Mouse (Mus musculus): ENCODE measurements at regions not wholly inside any gene's neighbourhood (a gene's known extent, or its start where the extent isn't known, plus 50 kb on each side); places are given as distances from the start of the nearest gene placed in this dataset.

DNA sequence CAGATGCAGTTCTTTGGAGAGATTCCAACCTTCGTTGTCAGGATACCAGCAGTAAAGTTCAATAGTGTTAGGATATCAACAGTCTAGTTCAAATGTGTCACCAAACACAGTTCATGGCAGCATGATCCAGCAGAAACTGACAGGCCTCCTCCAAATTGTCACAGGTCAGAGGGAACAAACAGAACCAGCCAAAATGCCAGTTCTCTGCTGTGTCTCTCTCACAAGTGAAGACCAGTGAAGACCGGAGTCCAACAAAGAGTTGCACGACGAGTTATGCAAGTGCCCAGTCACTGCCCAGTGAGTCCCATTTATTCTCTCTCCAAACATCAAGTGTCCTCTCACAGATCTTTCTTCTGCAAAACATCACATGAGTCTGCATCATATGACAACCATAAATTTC lies 293.4 kb upstream of the Sstr1 start:
- no peak for ATAC-seq (ENCODE audit: low FRiP score)
- Histone ChIP-seq H3K36me3 (ENCODE audit: control insufficient read depth, insufficient read depth, low read length) (no peaks in the 10 kb centered on the region), H3K4me3 (ENCODE audit: low read depth, low read length) (no peak overlapping the region), H3K4me1 (ENCODE audit: control insufficient read depth, insufficient read depth, low read length) (no peaks in the 10 kb centered on the region), H3K27me3 (ENCODE audit: control insufficient read depth, insufficient read depth, low read length) (no peaks in the 10 kb centered on the region), H3K9me3 (ENCODE audit: control insufficient read depth, low read length) (no peaks in the 10 kb centered on the region), H3K27ac (ENCODE audit: low read depth, low read length) (no peak overlapping the region), H3K9ac (ENCODE audit: low read length) (no peak overlapping the region), H3K4me2 (no peak overlapping the region)
- 92% methylated on average over 4 of the region's 4 CpGs for WGBS
- DNase-seq (ENCODE audit: low spot score, missing footprints), result no peak

- H3K4me1 ChIP-seq (ENCODE audit: control insufficient read depth, insufficient read depth, low read length), result no peaks in the 10 kb centered on the region
- DNase-seq (ENCODE audit: low spot score, missing footprints) (no peak), ATAC-seq (ENCODE audit: low FRiP score) (no peak)
- no peaks in the 10 kb centered on the region for H3K27me3 ChIP-seq (ENCODE audit: control insufficient read depth, insufficient read depth, low read length)
- no peaks in the 10 kb centered on the region for H3K36me3 ChIP-seq (ENCODE audit: control insufficient read depth, insufficient read depth, low read length)
- no peak overlapping the region for H3K9ac ChIP-seq (ENCODE audit: low read length)
- H3K4me2 ChIP-seq, result no peak overlapping the region
- H3K4me3 ChIP-seq (ENCODE audit: low read depth, low read length), result no peak overlapping the region
- WGBS, result 87% methylated on average over 1 of the region's 1 CpGs
- H3K27ac ChIP-seq (ENCODE audit: low read depth, low read length), result no peak overlapping the region
- H3K9me3 ChIP-seq (ENCODE audit: control insufficient read depth, low read length), result no peaks in the 10 kb centered on the region
Observed at GRCm38 (mm10) chr12:57922031-57922430, 289.5 kb upstream of the Sstr1 start.

- Histone ChIP-seq H3K9ac (ENCODE audit: low read length) (no peak overlapping the region), H3K36me3 (ENCODE audit: control insufficient read depth, insufficient read depth, low read length) (no peaks in the 10 kb centered on the region), H3K27me3 (ENCODE audit: control insufficient read depth, insufficient read depth, low read length) (no peaks in the 10 kb centered on the region), H3K27ac (ENCODE audit: low read depth, low read length) (no peak overlapping the region), H3K9me3 (ENCODE audit: control insufficient read depth, low read length) (no peaks in the 10 kb centered on the region), H3K4me2 (no peak overlapping the region), H3K4me3 (ENCODE audit: low read depth, low read length) (no peak overlapping the region), H3K4me1 (ENCODE audit: control insufficient read depth, insufficient read depth, low read length) (no peaks in the 10 kb centered on the region)
- 80% methylated on average over 2 of the region's 2 CpGs for WGBS
- ATAC-seq (ENCODE audit: low FRiP score) (no peak), DNase-seq (ENCODE audit: low spot score, missing footprints) (no peak)
Observed at GRCm38 (mm10) chr12:57924422-57924821, 287.1 kb upstream of the Sstr1 start.

DNA sequence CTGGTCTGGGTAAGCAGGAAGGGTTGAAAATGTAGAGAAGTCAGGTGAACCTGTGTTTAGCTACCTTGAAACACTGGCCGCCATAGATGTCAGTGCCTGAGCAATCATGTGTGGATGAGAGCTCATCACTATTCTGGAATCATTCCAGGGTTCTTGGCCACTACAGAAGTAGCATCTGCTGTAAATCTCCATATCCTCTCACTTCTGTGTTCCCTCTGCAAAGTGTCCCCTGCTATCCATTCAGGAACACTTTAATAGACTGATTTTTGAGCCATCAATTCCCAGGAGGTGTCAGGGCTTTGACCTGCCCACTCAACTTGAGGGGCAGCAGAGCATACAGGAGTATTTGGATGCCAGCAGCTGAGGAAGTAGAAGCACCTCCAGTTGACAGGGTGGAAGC lies 284.7 kb upstream of the Sstr1 start:
- ATAC-seq (ENCODE audit: low FRiP score) (no peak), DNase-seq (ENCODE audit: low spot score, missing footprints) (no peak)
- no peak overlapping the region for H3K27ac ChIP-seq (ENCODE audit: low read depth, low read length)
- no peaks in the 10 kb centered on the region for H3K9me3 ChIP-seq (ENCODE audit: control insufficient read depth, low read length)
- no peak overlapping the region for H3K9ac ChIP-seq (ENCODE audit: low read length)
- no peak overlapping the region for H3K4me2 ChIP-seq
- H3K4me3 ChIP-seq (ENCODE audit: low read depth, low read length), result no peak overlapping the region
- no peaks in the 10 kb centered on the region for H3K36me3 ChIP-seq (ENCODE audit: control insufficient read depth, insufficient read depth, low read length)
- 87% methylated on average over 1 of the region's 1 CpGs for WGBS
- H3K27me3 ChIP-seq (ENCODE audit: control insufficient read depth, insufficient read depth, low read length), result no peaks in the 10 kb centered on the region
- no peaks in the 10 kb centered on the region for H3K4me1 ChIP-seq (ENCODE audit: control insufficient read depth, insufficient read depth, low read length)

GRCm38 (mm10) chr12:57928030-57928429 lies 283.5 kb upstream of the Sstr1 start:
- WGBS, result 89% methylated on average over 5 of the region's 5 CpGs
- Histone ChIP-seq H3K9me3 (ENCODE audit: control insufficient read depth, low read length) (no peaks in the 10 kb centered on the region), H3K4me1 (ENCODE audit: control insufficient read depth, insufficient read depth, low read length) (no peaks in the 10 kb centered on the region), H3K4me2 (no peak overlapping the region), H3K9ac (ENCODE audit: low read length) (no peak overlapping the region), H3K27me3 (ENCODE audit: control insufficient read depth, insufficient read depth, low read length) (no peaks in the 10 kb centered on the region), H3K36me3 (ENCODE audit: control insufficient read depth, insufficient read depth, low read length) (no peaks in the 10 kb centered on the region), H3K4me3 (ENCODE audit: low read depth, low read length) (no peak overlapping the region), H3K27ac (ENCODE audit: low read depth, low read length) (no peak overlapping the region)
- no peak for ATAC-seq (ENCODE audit: low FRiP score)
- DNase-seq (ENCODE audit: low spot score, missing footprints), result no peak

- ATAC-seq (ENCODE audit: low FRiP score), result no peak
Observed at GRCm38 (mm10) chr12:57931856-57932255, 279.7 kb upstream of the Sstr1 start.

GRCm38 (mm10) chr12:57949886-57950285 lies 261.7 kb upstream of the Sstr1 start:
- no peaks in the 10 kb centered on the region for H3K36me3 ChIP-seq (ENCODE audit: control insufficient read depth, insufficient read depth, low read length)
- WGBS, result 58% methylated on average over 5 of the region's 5 CpGs
- ATAC-seq (ENCODE audit: low FRiP score), result 0 out of 2 replicates have a peak, but pooled peaks have one; percentile 57
- H3K27ac ChIP-seq (ENCODE audit: low read depth, low read length), result no peak overlapping the region
- no peak overlapping the region for H3K4me2 ChIP-seq
- no peak for DNase-seq (ENCODE audit: low spot score, missing footprints)
- H3K9me3 ChIP-seq (ENCODE audit: control insufficient read depth, low read length), result no peaks in the 10 kb centered on the region
- no peak overlapping the region for H3K9ac ChIP-seq (ENCODE audit: low read length)
- H3K4me1 ChIP-seq (ENCODE audit: control insufficient read depth, insufficient read depth, low read length), result no peaks in the 10 kb centered on the region
- H3K4me3 ChIP-seq (ENCODE audit: low read depth, low read length), result no peak overlapping the region
- H3K27me3 ChIP-seq (ENCODE audit: control insufficient read depth, insufficient read depth, low read length), result no peaks in the 10 kb centered on the region

More at GRCm38 (mm10) chr12:57931856-57932255, 279.7 kb upstream of the Sstr1 start:
- H3K4me2 ChIP-seq, result no peak overlapping the region
- H3K27me3 ChIP-seq (ENCODE audit: control insufficient read depth, insufficient read depth, low read length), result no peaks in the 10 kb centered on the region
- H3K4me1 ChIP-seq (ENCODE audit: control insufficient read depth, insufficient read depth, low read length), result no peaks in the 10 kb centered on the region
- no peak overlapping the region for H3K9ac ChIP-seq (ENCODE audit: low read length)
- H3K9me3 ChIP-seq (ENCODE audit: control insufficient read depth, low read length), result no peaks in the 10 kb centered on the region
- H3K36me3 ChIP-seq (ENCODE audit: control insufficient read depth, insufficient read depth, low read length), result no peaks in the 10 kb centered on the region
- no peak for DNase-seq (ENCODE audit: low spot score, missing footprints)
- no peak overlapping the region for H3K27ac ChIP-seq (ENCODE audit: low read depth, low read length)
- no peak overlapping the region for H3K4me3 ChIP-seq (ENCODE audit: low read depth, low read length)

DNA sequence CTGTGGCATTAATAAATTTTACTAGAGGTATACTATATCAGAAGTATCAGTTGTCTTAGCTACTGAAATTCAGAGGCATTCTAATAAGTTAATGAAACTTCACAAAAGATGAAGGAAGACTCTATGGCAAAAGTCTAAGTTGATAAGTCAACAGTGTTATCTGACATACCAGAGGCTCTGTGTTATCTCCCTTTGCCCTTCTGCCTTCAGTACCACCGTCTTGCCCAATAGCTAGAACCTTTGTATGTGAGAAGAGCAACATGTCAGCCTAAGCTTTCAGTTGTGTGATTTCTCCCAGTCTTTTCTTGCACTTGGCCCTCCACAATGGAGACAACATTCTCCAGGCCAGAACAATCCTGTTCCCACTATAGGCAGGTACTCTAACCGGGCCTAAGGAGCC lies 253.0 kb upstream of the Sstr1 start:
- no peak overlapping the region for H3K4me2 ChIP-seq
- no peaks in the 10 kb centered on the region for H3K27me3 ChIP-seq (ENCODE audit: control insufficient read depth, insufficient read depth, low read length)
- no peak overlapping the region for H3K9ac ChIP-seq (ENCODE audit: low read length)
- no peaks in the 10 kb centered on the region for H3K9me3 ChIP-seq (ENCODE audit: control insufficient read depth, low read length)
- ATAC-seq (ENCODE audit: low FRiP score) (no peak), DNase-seq (ENCODE audit: low spot score, missing footprints) (no peak)
- H3K4me1 ChIP-seq (ENCODE audit: control insufficient read depth, insufficient read depth, low read length), result no peaks in the 10 kb centered on the region
- H3K4me3 ChIP-seq (ENCODE audit: low read depth, low read length), result no peak overlapping the region
- WGBS, result 85% methylated on average over 2 of the region's 2 CpGs
- no peaks in the 10 kb centered on the region for H3K36me3 ChIP-seq (ENCODE audit: control insufficient read depth, insufficient read depth, low read length)
- no peak overlapping the region for H3K27ac ChIP-seq (ENCODE audit: low read depth, low read length)

DNA sequence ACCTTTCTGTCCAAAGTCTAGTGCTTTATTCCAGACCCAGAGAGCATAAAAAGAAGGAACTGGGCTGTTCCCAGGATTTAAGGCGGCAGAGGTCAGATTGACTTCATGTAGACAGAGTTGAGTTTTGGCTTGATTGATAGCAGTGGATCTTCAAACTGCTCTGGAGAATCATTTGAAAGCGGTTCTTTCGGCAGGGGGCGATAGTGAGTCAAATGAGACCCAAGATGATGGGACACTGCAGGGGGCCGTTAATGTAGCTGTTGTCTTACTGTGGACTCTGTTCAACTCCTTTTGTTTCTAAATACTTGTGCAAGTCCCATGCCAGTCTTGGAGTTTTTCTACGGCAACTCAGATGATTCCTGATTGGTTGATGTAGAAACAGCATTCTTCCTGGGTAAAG lies 251.4 kb upstream of the Sstr1 start:
- DNase-seq (ENCODE audit: low spot score, missing footprints) (no peak), ATAC-seq (ENCODE audit: low FRiP score) (no peak)
- H3K4me2 ChIP-seq, result no peak overlapping the region
- no peak overlapping the region for H3K27ac ChIP-seq (ENCODE audit: low read depth, low read length)
- H3K9ac ChIP-seq (ENCODE audit: low read length), result no peak overlapping the region
- H3K27me3 ChIP-seq (ENCODE audit: control insufficient read depth, insufficient read depth, low read length), result no peaks in the 10 kb centered on the region
- H3K4me1 ChIP-seq (ENCODE audit: control insufficient read depth, insufficient read depth, low read length), result no peaks in the 10 kb centered on the region
- no peak overlapping the region for H3K4me3 ChIP-seq (ENCODE audit: low read depth, low read length)
- 81% methylated on average over 6 of the region's 6 CpGs for WGBS
- no peaks in the 10 kb centered on the region for H3K9me3 ChIP-seq (ENCODE audit: control insufficient read depth, low read length)
- H3K36me3 ChIP-seq (ENCODE audit: control insufficient read depth, insufficient read depth, low read length), result no peaks in the 10 kb centered on the region

DNA sequence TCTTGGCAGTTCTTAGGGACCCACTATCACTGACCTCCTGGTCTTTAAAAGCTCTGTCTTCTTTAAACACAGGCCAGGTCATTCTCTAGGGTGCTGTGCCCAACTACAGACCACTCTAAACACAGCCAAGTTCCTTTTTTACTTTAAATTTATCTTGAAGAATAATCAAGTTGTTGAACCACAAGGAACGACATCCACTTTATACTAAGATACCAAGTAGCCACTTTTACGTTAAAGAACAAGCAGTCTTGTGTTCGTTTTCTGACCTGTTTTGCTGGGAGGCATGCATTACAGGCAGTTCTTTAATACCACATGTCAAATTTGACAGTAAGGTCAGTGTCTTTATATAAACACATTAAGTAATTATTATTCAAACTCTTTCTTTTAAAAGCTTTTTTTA lies 242.4 kb upstream of the Sstr1 start:
- H3K36me3 ChIP-seq (ENCODE audit: control insufficient read depth, insufficient read depth, low read length), result no peaks in the 10 kb centered on the region
- no peak overlapping the region for H3K9ac ChIP-seq (ENCODE audit: low read length)
- no peaks in the 10 kb centered on the region for H3K27me3 ChIP-seq (ENCODE audit: control insufficient read depth, insufficient read depth, low read length)
- ATAC-seq (ENCODE audit: low FRiP score), result no peak
- H3K4me1 ChIP-seq (ENCODE audit: control insufficient read depth, insufficient read depth, low read length), result no peaks in the 10 kb centered on the region
- 88% methylated on average over 3 of the region's 3 CpGs for WGBS
- no peak for DNase-seq (ENCODE audit: low spot score, missing footprints)
- H3K4me3 ChIP-seq (ENCODE audit: low read depth, low read length), result no peak overlapping the region
- H3K4me2 ChIP-seq, result no peak overlapping the region
- no peaks in the 10 kb centered on the region for H3K9me3 ChIP-seq (ENCODE audit: control insufficient read depth, low read length)
- no peak overlapping the region for H3K27ac ChIP-seq (ENCODE audit: low read depth, low read length)

Measured in midbrain, embryonic 11.5 days (tissue).